Mouse (Mus musculus) retina, adult 2 months (tissue): Measurements from ENCODE around the gene Hist1h2bb.

Experiments used
- DNase-seq: peaks from one replicate; pipeline ENCODE4 v3.0.0-alpha.2; 2012; ENCODE audit warnings: low read depth, low spot score

Hist1h2bb gene

DNA sequence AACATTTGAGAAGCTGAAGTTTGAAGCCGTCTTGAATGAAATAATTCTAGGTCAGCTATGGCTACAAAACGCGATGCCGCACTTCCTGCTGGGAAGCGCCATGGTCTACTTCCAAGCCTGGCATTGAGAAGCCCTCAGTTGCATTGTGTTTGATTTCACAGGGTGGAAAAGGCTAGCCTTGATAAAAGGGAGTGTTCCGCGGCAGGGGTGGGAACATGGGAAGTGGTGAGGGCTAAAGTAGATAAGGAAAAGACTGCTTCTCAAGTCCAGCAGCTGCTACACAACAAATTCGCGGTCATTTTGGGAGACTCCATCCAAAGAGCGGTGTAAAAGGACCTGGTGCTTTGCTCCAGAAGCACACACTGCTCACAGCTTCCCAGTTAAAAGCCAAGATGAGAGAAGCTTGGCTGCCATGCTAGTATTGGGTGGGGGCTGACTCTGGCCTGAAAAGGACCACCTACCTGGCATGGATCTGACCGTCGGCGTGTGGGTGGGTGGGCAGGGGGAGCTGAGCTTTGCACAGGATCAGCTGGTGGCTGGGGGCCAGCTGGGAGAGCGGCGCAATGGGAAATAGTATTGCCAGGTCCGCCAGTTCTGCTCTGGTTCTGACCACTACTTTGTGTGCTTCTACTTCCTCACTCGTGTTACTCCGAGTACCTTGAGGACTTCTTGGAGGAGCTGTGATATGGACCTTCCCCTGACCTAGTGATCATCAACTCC is 17.9 kb upstream of the Hist1h2bb start:
- DNase-seq, result no peak

DNA sequence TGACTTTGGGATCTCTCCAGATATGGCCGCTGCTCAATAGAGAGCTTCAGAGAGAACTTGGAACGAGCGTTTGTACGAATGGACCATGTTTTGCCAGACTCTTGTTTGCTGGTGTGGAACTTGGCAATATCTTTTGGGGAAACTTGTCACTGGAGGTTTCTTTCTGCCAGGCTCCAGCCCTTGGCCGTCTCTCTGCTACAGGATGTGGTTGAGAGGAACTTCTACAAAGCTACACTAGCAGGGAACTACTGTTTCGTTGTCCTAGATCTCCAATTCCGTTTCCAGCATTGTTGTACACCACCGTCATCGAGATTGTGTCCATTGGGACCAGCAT is 17.4 kb upstream of the Hist1h2bb start:
- DNase-seq, result no peak

DNA sequence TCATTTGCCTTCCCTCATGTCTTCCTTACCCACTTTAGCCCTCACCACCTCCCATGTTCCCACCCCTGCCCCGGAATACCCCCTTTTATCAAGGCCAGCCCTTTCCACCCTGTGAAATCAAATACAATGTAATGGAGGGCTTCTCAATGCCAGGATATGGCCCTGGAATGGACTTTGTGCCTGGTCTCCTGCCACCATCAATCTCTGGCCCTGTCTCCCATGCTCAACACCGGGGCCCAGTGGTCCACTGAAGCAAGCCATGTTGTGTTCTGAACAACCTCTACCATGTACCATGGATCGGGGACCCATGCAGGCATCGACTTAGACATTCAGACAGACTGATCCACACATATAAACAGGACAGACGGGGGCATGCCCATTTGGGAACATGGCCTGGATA is 16.8 kb upstream of the Hist1h2bb start:
- DNase-seq, result no peak

DNA sequence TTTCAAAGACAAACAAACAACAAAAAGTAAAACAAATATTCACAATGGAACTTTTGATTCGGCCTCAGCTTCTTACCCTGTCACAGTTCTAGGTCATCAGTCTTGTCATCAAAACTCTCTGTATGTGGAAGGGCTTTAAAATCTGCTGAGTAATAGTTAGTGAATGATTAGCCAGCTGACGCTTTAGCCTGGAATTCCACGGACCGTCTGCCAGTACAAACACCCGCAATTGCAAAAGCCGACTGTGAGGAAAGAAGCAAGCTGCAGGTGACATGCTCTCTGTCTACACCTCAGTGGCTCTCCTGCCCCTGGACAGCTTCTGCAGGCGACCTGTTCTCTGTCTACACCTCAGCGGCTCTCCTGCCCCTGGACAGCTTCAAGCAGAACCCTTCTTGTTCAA is 16.1 kb upstream of the Hist1h2bb start:
- DNase-seq, result no peak

DNA sequence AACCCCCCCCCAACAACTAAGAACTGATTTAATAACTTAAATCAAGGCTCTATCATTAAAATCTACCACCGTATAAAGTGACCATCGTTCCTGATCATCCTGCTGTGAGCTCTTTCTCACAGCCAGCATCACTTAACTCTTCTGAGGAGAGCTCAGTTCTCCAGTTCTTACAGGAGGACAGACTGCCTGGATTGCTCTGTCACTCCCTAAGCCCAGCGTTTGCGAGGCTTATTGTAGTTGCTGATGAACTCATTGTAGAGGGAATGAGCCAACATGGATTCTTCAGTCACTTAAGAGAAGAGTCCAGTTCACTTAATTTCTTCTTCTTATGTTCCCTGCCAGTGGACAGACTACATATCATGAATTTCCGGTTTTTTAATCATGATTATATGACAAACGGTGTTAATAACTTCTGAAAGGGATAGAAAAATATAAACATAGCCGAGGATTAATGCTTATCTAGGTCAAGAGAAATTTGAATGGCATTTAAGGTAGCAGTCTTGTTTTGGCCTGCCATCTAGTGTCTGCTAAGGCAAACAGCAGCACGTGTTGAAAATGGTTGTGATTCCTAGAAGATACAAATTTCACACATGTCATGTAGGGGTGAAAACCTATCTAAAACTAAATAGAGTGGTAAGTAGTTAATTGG is 14.3 kb upstream of the Hist1h2bb start:
- peak; percentile 57 for DNase-seq

DNA sequence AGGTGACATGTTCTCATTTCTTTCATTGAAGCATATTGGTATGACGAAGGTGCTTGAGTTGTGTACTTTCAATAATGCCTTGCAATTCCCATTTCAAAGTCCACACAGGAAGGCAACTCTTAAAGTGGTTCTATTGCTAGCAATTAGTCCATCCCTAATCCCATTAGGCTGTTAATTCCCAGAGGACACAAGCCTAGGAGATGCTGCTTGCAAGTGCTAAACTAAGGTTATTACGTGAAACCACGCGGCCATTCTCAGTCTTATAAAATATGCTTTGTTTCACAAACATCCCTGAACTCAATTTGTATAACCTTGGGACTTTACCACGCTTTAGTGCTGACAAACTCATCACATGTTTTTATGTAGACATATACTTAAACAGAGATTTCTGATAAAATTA is 9.4 kb upstream of the Hist1h2bb start:
- DNase-seq, result no peak

DNA sequence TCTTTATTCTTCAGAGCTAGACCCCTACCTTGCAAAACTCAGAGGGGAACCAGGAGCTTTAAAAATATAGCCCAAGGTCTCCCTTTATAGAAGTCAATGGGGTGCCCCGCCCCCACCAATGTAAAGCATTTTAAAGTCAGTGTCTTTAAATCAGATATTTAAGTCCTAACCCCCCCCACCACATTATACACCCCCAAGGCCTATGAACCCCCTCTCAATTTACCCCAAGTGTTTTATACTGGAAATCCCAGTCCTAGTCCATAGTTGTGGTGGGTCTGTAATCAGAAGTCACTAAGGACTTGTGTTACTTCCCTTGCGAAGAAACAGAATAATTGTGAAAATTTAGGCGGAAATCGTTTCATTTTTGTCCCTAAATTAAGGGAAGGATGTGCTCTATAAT is 8.5 kb upstream of the Hist1h2bb start:
- DNase-seq, result no peak

DNA sequence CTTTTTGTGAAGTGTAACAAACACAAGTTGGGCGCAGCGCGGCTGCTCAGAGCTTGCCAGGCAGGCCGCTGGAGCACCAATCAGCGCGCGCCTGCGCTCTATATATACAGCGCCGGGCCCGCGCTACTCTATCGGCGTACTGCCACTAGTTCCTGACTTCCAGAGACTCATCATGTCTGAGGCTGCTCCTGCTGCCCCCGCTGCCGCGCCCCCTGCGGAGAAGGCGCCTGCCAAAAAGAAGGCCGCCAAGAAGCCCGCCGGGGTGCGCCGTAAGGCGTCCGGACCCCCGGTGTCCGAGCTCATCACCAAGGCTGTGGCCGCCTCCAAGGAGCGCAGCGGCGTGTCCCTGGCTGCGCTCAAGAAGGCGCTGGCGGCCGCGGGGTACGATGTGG is 7.9 kb upstream of the Hist1h2bb start, which contains the start of gene Hist1h1c:
Hist1h1c (plus strand) TSS at position 132 of the 392 bp plus-strand sequence.
- peak; percentile 68 for DNase-seq

DNA sequence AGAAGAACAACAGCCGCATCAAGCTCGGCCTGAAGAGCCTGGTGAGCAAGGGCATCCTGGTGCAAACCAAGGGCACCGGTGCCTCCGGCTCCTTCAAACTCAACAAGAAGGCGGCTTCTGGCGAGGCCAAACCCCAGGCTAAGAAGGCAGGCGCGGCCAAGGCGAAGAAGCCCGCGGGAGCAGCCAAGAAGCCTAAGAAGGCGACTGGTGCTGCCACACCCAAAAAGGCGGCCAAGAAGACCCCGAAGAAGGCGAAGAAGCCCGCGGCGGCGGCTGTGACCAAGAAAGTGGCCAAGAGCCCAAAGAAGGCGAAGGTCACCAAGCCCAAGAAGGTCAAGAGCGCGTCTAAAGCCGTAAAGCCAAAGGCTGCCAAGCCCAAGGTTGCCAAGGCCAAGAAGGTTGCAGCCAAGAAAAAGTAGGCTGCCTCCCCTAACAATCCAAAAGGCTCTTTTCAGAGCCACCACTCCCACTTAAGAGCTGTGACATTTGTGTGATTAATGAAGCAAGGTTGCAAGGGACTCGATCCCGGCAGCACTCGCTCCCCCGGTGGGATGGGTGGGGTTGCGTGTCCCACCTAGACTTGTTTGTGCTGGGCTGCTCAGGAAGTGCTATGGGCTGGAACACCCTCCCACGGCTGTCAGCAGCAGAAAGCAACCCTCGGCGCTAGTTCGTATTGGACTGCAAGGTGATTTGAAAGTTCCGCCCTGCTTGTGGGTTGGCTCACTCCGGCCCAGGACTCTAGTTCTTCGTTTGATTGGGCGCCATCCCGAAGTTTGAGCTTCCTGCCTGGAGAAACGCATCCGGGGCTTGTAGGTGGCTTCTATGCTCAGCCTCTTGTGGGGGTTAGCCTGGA is 7.2 kb upstream of the Hist1h2bb start:
- DNase-seq, result peak; percentile 82

DNA sequence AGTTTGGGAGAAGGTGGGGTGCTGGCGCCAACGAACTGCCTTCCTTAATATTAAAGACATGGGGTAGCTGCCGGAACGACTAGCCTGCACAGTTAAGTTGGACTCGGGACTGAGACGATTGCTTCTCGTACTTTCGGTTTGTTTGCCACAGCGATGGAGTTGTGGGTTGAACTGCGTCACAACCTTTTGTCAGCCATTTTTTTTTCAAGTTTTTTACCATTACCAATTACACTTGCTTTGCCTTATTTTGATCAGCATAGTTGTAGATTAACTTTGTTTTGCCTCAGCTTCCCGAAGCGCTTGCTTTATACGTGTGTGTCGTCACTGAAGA is 6.6 kb upstream of the Hist1h2bb start:
- DNase-seq, result no peak

DNA sequence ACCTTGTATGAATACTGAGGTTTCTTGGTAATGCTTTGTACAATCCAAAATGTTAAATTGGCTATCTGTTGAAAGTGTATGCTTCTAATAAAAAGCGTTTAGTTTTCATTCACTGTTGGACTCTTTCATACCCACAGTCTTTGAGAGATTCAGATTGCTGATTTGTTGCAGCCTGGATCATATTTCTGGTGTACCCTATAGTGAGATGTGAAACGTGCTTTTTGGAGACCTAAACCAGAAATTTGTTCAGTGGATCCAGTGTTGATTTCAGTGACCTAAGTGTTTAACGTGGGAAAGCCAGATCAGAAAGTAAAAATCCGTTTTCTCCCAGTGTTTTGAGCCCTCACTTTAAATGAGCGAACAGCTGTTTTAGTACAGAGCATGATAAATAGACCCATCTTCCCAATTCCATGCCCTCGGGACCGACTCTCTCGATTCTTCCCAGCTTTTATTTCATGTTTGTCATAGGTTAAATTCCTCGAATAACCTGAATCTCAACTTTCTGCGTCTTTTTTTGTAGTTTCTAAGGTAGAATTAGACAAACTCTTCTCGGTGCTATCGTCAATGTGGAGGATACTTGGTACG is 6.2 kb upstream of the Hist1h2bb start:
- no peak for DNase-seq

DNA sequence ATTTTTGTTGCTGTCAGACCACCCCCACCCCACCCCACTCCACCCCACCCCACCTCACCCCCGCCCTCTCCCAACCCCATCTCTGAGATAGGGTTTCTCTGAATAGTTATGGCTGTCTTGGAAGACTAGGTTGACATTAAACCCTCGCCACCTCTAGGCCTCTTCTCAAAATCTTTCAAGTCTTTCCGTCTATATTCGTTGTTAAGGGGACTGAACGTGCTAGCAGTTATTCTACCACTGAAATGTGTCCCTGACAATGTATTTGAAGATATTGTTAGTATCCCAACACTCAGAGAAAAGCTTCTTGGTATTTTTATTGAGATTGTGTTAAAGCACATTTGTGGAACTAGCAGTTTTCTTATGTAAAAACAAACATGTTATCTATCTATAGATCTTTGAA is 5.6 kb upstream of the Hist1h2bb start:
- DNase-seq, result no peak

DNA sequence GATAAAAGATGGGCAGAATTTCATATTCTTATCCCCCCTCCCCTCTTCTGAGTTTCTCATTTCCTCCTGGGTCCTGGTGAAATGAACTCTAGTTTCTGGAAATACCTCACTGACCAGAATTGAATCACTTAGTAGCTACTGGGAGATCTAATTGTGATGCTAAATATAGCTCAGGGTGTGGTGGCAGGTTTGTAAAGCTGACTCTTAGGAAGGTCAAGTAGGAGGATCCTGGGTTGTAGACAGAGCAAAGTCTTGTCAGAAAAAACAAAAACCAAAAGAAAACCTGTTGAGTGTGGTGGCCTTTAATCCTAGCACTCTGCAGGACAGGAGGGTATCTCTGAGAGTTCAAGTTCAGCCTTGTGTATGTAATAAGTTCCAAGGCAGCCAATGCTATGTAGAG is 4.5 kb upstream of the Hist1h2bb start:
- no peak for DNase-seq

DNA sequence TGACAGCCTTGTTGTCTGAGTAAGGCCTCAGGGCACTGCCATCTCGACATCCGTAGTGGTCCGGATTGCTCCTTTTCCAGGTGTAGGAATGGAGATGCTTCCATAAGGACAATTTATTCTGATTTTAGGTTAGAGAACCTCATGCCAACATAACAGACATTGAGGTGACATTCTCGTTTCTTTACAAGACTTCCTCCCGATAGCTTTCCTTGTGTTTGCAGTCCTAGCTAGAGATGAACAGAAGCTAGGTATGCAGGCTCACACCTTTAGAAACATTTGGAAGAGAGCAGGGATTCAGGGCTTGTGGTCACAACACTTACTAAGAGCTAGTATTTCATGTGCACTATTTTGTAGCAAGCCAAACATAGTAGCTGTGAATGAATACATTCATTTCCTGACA is 3.3 kb upstream of the Hist1h2bb start:
- DNase-seq, result no peak

DNA sequence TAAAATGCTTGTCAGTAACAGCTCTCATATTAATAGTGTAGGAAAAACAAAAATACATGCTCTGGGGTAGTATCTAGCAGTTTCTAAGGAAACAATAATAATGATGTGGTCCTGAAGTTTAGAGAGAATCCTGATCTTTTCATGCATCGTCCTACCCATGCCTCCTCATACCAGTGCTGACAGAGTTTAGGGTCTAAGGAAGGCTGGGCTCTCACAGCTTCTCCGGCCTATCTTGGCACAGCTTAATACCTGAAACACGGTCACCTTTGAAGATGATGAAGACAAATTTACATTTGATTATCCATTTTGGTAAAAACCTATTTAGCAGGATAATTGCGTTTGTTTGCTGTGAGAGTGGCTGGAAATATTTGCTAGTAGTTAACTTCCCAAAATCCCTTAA is 2.6 kb upstream of the Hist1h2bb start:
- DNase-seq, result no peak

DNA sequence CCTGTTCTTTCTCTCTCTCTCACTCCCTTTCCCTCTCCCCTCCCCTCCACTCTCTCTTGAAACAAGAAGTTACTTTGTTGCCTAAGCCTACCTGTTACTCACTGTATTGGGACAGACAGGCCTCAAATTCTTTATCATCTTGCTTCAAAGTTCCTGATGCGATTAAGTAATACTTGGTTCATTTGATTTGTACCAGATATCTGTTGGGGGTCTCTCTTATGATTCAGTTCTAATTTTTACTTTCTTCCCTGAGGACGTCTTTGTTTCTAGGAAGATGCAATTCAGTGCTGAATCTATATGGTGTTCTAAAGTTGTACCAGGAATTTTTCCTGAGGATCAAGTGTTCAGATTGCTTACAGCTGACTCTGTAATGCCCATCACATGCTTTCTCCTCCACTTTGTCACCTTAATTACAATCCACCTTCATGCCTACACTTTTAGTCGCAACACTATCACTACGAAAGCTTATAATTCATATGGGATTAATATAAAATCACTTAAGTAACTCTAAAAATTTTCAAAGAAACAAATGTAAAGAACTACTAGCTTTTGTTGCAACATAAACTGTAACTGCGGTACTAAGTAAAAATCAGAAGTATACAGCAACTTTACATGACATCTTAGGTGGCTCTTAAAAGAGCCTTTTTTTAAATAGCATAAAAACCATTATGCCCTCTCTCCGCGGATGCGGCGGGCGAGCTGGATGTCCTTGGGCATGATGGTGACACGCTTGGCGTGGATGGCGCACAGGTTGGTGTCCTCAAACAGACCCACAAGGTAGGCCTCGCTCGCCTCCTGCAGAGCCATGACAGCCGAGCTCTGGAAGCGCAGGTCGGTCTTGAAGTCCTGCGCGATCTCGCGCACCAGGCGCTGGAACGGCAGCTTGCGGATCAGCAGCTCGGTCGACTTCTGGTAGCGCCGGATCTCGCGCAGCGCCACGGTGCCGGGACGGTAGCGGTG is 1.8 kb upstream of the Hist1h2bb start:
- no peak for DNase-seq

DNA sequence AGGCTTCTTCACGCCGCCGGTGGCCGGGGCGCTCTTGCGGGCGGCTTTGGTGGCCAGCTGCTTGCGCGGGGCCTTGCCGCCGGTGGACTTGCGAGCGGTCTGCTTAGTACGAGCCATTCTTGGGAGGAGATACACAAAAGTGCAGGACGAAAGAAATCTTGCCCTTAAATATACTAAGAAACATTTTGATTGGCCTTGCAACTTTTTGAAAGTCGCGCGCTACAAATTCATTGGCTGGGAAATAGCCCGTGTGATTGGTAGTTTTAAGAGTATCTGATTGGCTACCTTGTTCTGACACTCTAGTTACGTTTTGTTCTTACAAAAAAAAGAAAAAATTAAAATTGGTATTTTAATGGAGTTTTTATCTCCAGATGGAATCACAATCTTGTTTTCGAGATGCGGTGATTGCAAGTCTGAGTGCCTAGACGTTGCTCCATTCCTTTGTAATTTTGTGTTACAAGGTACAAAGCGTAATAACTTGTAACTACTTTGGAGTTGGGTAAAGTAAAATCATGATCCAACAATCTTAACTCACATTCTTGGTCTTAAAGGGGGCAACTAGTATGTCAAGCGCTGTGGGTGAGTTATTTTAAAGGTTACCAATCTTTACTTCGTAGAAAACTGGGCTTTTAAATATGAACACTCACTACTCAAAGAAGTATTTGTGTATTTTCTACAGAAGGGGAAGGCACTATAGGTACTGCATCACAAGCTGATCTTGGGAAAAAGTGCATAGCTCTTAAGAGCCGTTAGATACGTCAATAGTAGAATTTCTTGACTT is 963 bp upstream of the Hist1h2bb start, which contains the start of gene Hist1h3c:
Hist1h3c (minus strand) TSS at position 222 of the 781 bp plus-strand sequence.
- DNase-seq, result peak; percentile 73

DNA sequence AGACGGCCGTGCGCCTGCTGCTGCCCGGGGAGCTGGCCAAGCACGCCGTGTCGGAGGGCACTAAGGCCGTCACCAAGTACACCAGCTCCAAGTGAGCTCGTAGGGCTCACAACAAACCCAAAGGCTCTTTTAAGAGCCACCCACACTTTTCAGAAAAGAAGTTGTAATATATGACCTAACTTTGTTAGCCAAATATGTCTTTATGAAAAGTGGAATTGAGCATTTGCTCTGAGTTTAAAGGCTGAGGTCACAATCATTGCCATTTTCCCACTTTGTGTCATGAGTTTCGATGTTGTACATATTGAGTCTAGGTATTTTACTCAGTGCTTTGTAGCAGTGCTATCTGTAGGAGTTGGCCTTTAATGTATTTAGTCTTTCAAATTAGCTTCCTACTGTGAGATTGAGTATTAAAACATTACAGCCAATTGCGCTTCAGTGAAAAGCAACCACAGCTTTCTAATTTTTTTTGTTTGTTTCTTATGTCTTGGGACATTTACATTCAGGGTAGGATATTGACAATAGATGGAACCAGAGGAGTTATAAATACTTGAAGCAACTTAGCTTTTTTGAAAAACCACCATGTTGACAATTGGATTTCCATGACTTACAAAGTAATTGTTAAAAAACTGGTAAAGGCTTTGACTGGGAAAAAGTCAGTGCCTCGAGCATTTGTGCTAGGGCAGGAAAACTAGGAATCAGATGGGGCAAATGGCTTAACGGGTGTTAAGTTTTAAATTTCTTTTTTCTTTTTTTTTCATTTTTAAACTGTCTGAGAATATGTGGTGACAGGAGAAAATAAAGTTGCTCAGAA is 752 bp downstream of the Hist1h2bb start:
- no peak for DNase-seq

DNA sequence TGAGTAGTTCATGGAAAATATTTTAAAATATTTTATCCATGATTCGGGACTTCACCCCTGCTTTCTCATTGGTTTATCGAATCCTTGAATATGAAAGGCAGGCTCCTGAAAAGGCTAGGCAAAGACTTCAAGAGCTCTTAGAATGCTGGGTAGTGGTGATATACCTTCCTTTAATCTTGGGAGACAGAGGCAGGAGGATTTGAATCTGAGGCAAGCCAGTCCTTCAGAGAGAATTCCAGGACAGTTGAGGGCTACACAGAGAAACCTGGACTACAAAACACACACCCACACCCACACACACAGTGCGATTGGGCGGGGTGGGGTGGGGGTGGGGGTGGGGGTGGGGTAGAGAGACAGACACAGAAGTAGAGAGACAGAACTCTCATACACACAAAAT is 1.4 kb downstream of the Hist1h2bb start:
- DNase-seq, result no peak
